Mouse (Mus musculus) kidney, adult 2 months (tissue): ENCODE data around the gene Eif6.

Source experiments
- CTCF ChIP-seq: fragments of 200-500 bp; conservative IDR thresholded peaks from 2 replicates; pipeline ENCODE4 v1.5.1; 2011; ENCODE audit warnings: low read depth, mild to moderate bottlenecking, control low read depth, low read length, moderate library complexity, mixed read lengths; ENCODE audit not compliant: insufficient read depth, insufficient read length
- POLR2A ChIP-seq: fragments of 200-500 bp; IDR thresholded peaks from one replicate; pipeline ENCODE4 v1.6.1; 2011; ENCODE audit warnings: low read depth, low read length, control low read depth

DNA sequence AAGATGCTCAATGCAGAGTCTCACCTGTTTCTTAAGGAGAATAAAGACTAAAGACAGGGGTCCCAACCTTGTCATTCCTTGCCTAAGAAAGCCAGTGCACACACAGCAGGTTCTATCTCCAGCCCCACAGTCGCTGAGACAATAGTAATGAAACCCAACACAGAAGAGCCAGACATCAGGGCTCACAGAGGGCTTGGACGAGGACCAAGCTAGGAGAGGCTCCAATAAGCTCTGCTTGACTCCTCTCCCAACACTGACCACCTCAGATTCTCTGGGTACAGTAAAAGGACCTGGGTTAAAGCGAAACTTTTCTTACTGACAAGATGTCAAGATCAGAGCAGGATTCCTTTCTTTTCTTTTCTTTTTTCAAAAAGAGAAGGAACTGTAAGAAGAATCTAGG is 28.1 kb downstream of the Eif6 start:
- TF ChIP-seq POLR2A (no peak), CTCF (no peak)
